Mouse (Mus musculus): Measurements from ENCODE around the gene 4933427D14Rik. TPM values are rescaled to one million over a fixed set of nuclear protein-coding genes. Genes with fewer than 3 reads are reported as not detected.

The 4933427D14Rik gene
- polyA plus RNA-seq, 1 experiment from 2014 or later: 9.2 TPM

GRCm38 (mm10) chr11:72169871-72170270 lies 37.4 kb downstream of the 4933427D14Rik start:
- no peak overlapping the region for H3K9ac ChIP-seq (replicated peaks; ENCODE audit: low read depth)
- no peak overlapping the region for H3K27ac ChIP-seq (ENCODE audit: low read length)
- DNase-seq (ENCODE audit: low spot score): no peak
- no peak for TF ChIP-seq CTCF (IDR thresholded peaks at IDR 0.05)
- TF ChIP-seq EP300 (IDR thresholded peaks at IDR 0.05): no peak
- no peaks in the 10 kb centered on the region for H3K9me3 ChIP-seq (ENCODE audit: low read length)
- no peak for ATAC-seq
- H3K4me2 ChIP-seq (replicated peaks; ENCODE audit: low read depth, low read length): no peak overlapping the region
- H3K36me3 ChIP-seq (ENCODE audit: insufficient read depth, low read length): peaks cover 18% of the 10 kb centered on the region; the same call in 1 of the 2 replicates
- WGBS: 72% methylated on average over 4 of the region's 4 CpGs
- H3K4me1 ChIP-seq (ENCODE audit: insufficient read depth, low read depth, low read length): no peaks in the 10 kb centered on the region
- H3K27me3 ChIP-seq (replicated peaks; ENCODE audit: insufficient read depth, low read length): no peaks in the 10 kb centered on the region
- no peak overlapping the region for H3K4me3 ChIP-seq (ENCODE audit: low read depth, low read length)

GRCm38 (mm10) chr11:72163198-72163597 lies 44.1 kb downstream of the 4933427D14Rik start:
- 88% methylated on average over 2 of the region's 2 CpGs for WGBS
- no peak overlapping the region for H3K27ac ChIP-seq (ENCODE audit: low read length)
- H3K36me3 ChIP-seq (ENCODE audit: insufficient read depth, low read length): peaks cover 12% of the 10 kb centered on the region; the same call in 1 of the 2 replicates
- H3K9ac ChIP-seq (replicated peaks; ENCODE audit: low read depth): no peak overlapping the region
- H3K27me3 ChIP-seq (replicated peaks; ENCODE audit: insufficient read depth, low read length): no peaks in the 10 kb centered on the region
- ATAC-seq (no peak), DNase-seq (ENCODE audit: low spot score) (no peak)
- H3K4me2 ChIP-seq (replicated peaks; ENCODE audit: low read depth, low read length): no peak overlapping the region
- H3K4me3 ChIP-seq (ENCODE audit: low read depth, low read length): no peak overlapping the region
- no peaks in the 10 kb centered on the region for H3K4me1 ChIP-seq (ENCODE audit: insufficient read depth, low read depth, low read length)
- TF ChIP-seq EP300 (IDR thresholded peaks at IDR 0.05): no peak
- TF ChIP-seq CTCF (IDR thresholded peaks at IDR 0.05): no peak
- no peaks in the 10 kb centered on the region for H3K9me3 ChIP-seq (ENCODE audit: low read length)

GRCm38 (mm10) chr11:72156624-72157023 lies 50.6 kb downstream of the 4933427D14Rik start:
- no peaks in the 10 kb centered on the region for H3K27me3 ChIP-seq (replicated peaks; ENCODE audit: insufficient read depth, low read length)
- WGBS: 48% methylated on average over 2 of the region's 2 CpGs
- TF ChIP-seq EP300 (IDR thresholded peaks at IDR 0.05): no peak
- no peak for ATAC-seq
- H3K9ac ChIP-seq (replicated peaks; ENCODE audit: low read depth): no peak overlapping the region
- no peak for DNase-seq (ENCODE audit: low spot score)
- H3K4me3 ChIP-seq (ENCODE audit: low read depth, low read length): no peak overlapping the region
- H3K9me3 ChIP-seq (ENCODE audit: low read length): no peaks in the 10 kb centered on the region
- peaks cover 4% of the 10 kb centered on the region; the same call in 1 of the 2 replicates for H3K36me3 ChIP-seq (ENCODE audit: insufficient read depth, low read length)
- H3K27ac ChIP-seq (ENCODE audit: low read length): 0 out of 2 replicates have a peak overlapping the region, but pooled peaks have one; percentile 9
- H3K4me1 ChIP-seq (ENCODE audit: insufficient read depth, low read depth, low read length): no peaks in the 10 kb centered on the region; the same call in 1 of the 2 replicates
- no peak overlapping the region for H3K4me2 ChIP-seq (replicated peaks; ENCODE audit: low read depth, low read length)

- no peaks in the 10 kb centered on the region; the same call in 1 of the 2 replicates for H3K4me1 ChIP-seq (ENCODE audit: insufficient read depth, low read depth, low read length)
- no peak overlapping the region for H3K4me2 ChIP-seq (replicated peaks; ENCODE audit: low read depth, low read length)
- no peak for ATAC-seq
- TF ChIP-seq CTCF (IDR thresholded peaks at IDR 0.05): no peak
- no peak for TF ChIP-seq EP300 (IDR thresholded peaks at IDR 0.05)
- no peak for DNase-seq (ENCODE audit: low spot score)
- WGBS: 81% methylated on average over 4 of the region's 4 CpGs
- H3K36me3 ChIP-seq (ENCODE audit: insufficient read depth, low read length): peaks cover 4% of the 10 kb centered on the region; the same call in 1 of the 2 replicates
- H3K4me3 ChIP-seq (ENCODE audit: low read depth, low read length): no peak overlapping the region
- no peak overlapping the region for H3K9ac ChIP-seq (replicated peaks; ENCODE audit: low read depth)
- H3K9me3 ChIP-seq (ENCODE audit: low read length): no peaks in the 10 kb centered on the region
- H3K27ac ChIP-seq (ENCODE audit: low read length): no peak overlapping the region
- no peaks in the 10 kb centered on the region for H3K27me3 ChIP-seq (replicated peaks; ENCODE audit: insufficient read depth, low read length)
Measured at GRCm38 (mm10) chr11:72155981-72156428, 51.3 kb downstream of the 4933427D14Rik start.

GRCm38 (mm10) chr11:72155186-72155980 lies 51.9 kb downstream of the 4933427D14Rik start:
- no peaks in the 10 kb centered on the region for H3K27me3 ChIP-seq (replicated peaks; ENCODE audit: insufficient read depth, low read length)
- no peaks in the 10 kb centered on the region for H3K9me3 ChIP-seq (ENCODE audit: low read length)
- 76% methylated on average over 11 of the region's 11 CpGs for WGBS
- peaks cover 4% of the 10 kb centered on the region; the same call in 1 of the 2 replicates for H3K36me3 ChIP-seq (ENCODE audit: insufficient read depth, low read length)
- no peak overlapping the region for H3K9ac ChIP-seq (replicated peaks; ENCODE audit: low read depth)
- ATAC-seq (no peak), DNase-seq (ENCODE audit: low spot score) (no peak)
- H3K4me3 ChIP-seq (ENCODE audit: low read depth, low read length): no peak overlapping the region
- peak; percentile 35 for TF ChIP-seq CTCF (IDR thresholded peaks at IDR 0.05)
- no peak for TF ChIP-seq EP300 (IDR thresholded peaks at IDR 0.05)
- H3K4me1 ChIP-seq (ENCODE audit: insufficient read depth, low read depth, low read length): no peaks in the 10 kb centered on the region; the same call in 1 of the 2 replicates
- no peak overlapping the region for H3K4me2 ChIP-seq (replicated peaks; ENCODE audit: low read depth, low read length)
- no peak overlapping the region for H3K27ac ChIP-seq (ENCODE audit: low read length)

- Histone ChIP-seq H3K27ac (ENCODE audit: low read length) (peak overlapping the region; percentile 57), H3K27me3 (replicated peaks; ENCODE audit: insufficient read depth, low read length) (no peaks in the 10 kb centered on the region), H3K9ac (replicated peaks; ENCODE audit: low read depth) (no peak overlapping the region), H3K9me3 (ENCODE audit: low read length) (no peaks in the 10 kb centered on the region), H3K4me1 (ENCODE audit: insufficient read depth, low read depth, low read length) (no peaks in the 10 kb centered on the region; the same call in 1 of the 2 replicates), H3K4me3 (ENCODE audit: low read depth, low read length) (no peak overlapping the region), H3K36me3 (ENCODE audit: insufficient read depth, low read length) (peaks cover 4% of the 10 kb centered on the region; the same call in 1 of the 2 replicates), H3K4me2 (replicated peaks; ENCODE audit: low read depth, low read length) (no peak overlapping the region)
- peak; percentile 84 for ATAC-seq
- TF ChIP-seq CTCF (IDR thresholded peaks at IDR 0.05) (peak; percentile 62), EP300 (IDR thresholded peaks at IDR 0.05) (no peak)
- peak; percentile 91 for DNase-seq (ENCODE audit: low spot score)
- 70% methylated on average over 12 of the region's 12 CpGs for WGBS
Measured at GRCm38 (mm10) chr11:72153122-72153862, 54.0 kb downstream of the 4933427D14Rik start.
